Mouse (Mus musculus): Measurements from ENCODE around the gene Lig3. TPM values are rescaled to one million over a fixed set of nuclear protein-coding genes. Genes with fewer than 3 reads are reported as not detected.
"Not testable (repeated sequence)": the region's sequence is repeated elsewhere in the genome, so short reads cannot be mapped to it uniquely, and the experiment has no call there.

Lig3 gene
- polyA plus RNA-seq, 1 experiment from 2014 or later = 49.9 TPM

GRCm38 (mm10) chr11:82834359-82834758 lies 53.5 kb downstream of the Lig3 start:
- not testable (repeated sequence) for H3K27me3 ChIP-seq; H3K9ac ChIP-seq; H3K9me3 ChIP-seq (replicated peaks); H3K4me3 ChIP-seq; H3K4me2 ChIP-seq (replicated peaks); H3K36me3 ChIP-seq; ATAC-seq (ENCODE audit: low FRiP score); H3K27ac ChIP-seq
- peaks cover 32% of the 10 kb centered on the region for H3K4me1 ChIP-seq
- 84% methylated on average over 7 of the region's 7 CpGs for WGBS

- Histone ChIP-seq H3K27ac (no peak overlapping the region), H3K4me3 (no peak overlapping the region), H3K9ac (no peak overlapping the region), H3K36me3 (no peaks in the 10 kb centered on the region), H3K4me1 (peaks cover 30% of the 10 kb centered on the region), H3K4me2 (replicated peaks) (no peak overlapping the region), H3K27me3 (no peaks in the 10 kb centered on the region), H3K9me3 (replicated peaks) (no peaks in the 10 kb centered on the region)
- WGBS = 76% methylated on average over 11 of the region's 11 CpGs
- no peak for ATAC-seq (ENCODE audit: low FRiP score)
These were observed 54.9 kb downstream of the Lig3 start for GRCm38 (mm10) chr11:82835616-82836432.

DNA sequence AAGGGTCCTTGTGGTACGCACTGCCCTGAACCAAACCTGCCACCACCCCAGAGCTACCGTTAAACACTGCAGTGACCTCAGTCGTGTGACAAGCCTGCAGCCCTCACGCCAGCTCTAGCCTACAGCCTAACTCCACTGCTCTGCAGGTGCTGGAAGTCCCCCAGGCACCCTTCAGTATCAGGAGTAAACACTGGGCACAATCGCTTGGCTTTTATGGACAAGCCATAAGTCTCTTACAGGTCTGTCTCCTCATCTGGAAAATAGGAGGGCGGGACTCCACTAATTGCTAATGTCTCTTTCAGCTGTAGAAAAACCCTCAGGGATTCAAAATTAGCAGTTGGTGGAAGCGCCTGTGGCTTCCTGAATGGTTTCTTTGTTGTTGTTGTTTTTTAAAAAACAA lies 56.3 kb downstream of the Lig3 start:
- Histone ChIP-seq H3K4me3 (no peak overlapping the region), H3K9ac (no peak overlapping the region), H3K27me3 (no peaks in the 10 kb centered on the region), H3K4me1 (peaks cover 18% of the 10 kb centered on the region), H3K36me3 (no peaks in the 10 kb centered on the region), H3K9me3 (replicated peaks) (no peaks in the 10 kb centered on the region), H3K4me2 (replicated peaks) (no peak overlapping the region), H3K27ac (no peak overlapping the region)
- WGBS = 53% methylated on average over 7 of the region's 7 CpGs
- ATAC-seq (ENCODE audit: low FRiP score) = no peak

GRCm38 (mm10) chr11:82837848-82838247 lies 56.9 kb downstream of the Lig3 start:
- Histone ChIP-seq H3K27ac (no peak overlapping the region), H3K36me3 (no peaks in the 10 kb centered on the region), H3K4me3 (no peak overlapping the region), H3K9me3 (replicated peaks) (no peaks in the 10 kb centered on the region), H3K27me3 (no peaks in the 10 kb centered on the region), H3K4me1 (peaks cover 18% of the 10 kb centered on the region), H3K9ac (no peak overlapping the region), H3K4me2 (replicated peaks) (no peak overlapping the region)
- WGBS = 39% methylated on average over 7 of the region's 7 CpGs
- no peak for ATAC-seq (ENCODE audit: low FRiP score)

- Histone ChIP-seq H3K4me2 (replicated peaks) (no peak overlapping the region), H3K36me3 (no peaks in the 10 kb centered on the region), H3K27ac (no peak overlapping the region), H3K4me3 (no peak overlapping the region), H3K9ac (no peak overlapping the region), H3K4me1 (peaks cover 18% of the 10 kb centered on the region), H3K9me3 (replicated peaks) (no peaks in the 10 kb centered on the region), H3K27me3 (no peaks in the 10 kb centered on the region)
- ATAC-seq (ENCODE audit: low FRiP score) = no peak
- WGBS = 36% methylated on average over 5 of the region's 5 CpGs
These were observed 57.6 kb downstream of the Lig3 start for GRCm38 (mm10) chr11:82838511-82838910.

DNA sequence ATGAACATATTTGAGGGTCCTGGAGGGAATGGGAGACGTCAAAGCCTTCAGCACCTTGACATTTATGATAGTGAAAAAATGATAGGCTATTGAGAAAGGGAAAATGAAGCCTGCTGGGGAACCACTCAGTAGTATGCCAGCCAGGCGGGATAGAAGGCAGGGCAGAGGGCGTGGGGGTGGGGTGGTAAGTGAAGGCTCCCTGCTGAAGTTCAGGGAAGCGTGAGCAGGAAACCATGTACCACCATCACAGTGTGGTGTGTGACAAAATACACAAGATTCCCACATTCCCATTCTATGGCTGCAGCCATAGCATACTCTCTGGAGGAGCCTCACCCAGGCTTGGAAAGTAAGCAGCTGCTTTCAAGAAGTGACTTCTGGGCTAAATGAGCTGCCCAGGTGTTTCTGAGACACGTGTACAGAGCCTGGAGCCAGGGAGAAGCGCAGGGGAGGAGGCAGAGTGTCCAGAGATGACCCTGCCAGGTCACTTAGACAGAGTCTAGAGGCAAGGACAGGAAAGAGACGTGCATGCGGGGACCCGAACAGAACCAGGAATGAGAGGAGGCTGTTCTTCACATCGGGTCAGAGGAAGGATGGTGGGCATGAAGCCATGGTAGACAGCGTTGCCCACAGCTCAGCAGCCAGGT lies 64.0 kb downstream of the Lig3 start:
- H3K4me3 ChIP-seq = no peak overlapping the region
- WGBS = 63% methylated on average over 11 of the region's 11 CpGs
- peak overlapping the region; percentile 60 for H3K27ac ChIP-seq

DNA sequence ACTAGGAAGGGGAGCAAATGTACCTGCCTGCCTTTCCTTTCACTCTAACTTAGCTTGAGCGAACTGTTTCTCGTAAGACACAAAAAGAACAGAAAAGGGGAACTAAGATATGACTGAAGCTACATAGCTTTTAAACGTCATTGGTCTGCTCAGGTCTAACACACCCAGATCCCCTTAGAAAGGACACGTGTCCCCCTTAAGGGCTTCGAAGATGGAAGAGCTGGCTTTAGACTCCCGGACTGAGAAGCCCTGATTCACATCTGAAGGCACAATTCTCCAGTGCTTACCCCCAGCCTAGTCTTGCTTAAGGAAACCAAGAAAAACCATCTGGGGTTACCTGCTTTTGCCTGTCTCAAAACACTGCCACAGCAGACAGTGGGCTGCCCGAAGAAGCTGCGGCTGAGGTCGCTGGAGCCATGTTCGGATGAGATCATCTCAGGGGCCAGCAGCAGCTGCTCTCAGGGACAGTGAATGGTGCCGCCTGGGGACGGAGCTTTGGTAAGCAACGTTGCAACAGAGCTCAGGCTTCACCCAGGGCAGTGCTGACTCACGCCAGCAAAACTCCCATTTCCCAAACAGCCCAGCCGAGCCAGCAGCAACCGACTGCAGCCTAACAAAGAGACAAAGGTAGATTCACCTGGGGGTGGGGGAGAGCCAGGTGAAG lies 64.6 kb downstream of the Lig3 start:
- H3K36me3 ChIP-seq = no peaks in the 10 kb centered on the region
- H3K27me3 ChIP-seq = peaks cover 4% of the 10 kb centered on the region; the same call in 1 of the 2 replicates
- H3K9ac ChIP-seq = peak overlapping the region; percentile 35
- peak overlapping the region; percentile 60 for H3K27ac ChIP-seq
- 28% methylated on average over 16 of the region's 16 CpGs for WGBS
- H3K9me3 ChIP-seq (replicated peaks) = no peaks in the 10 kb centered on the region
- peak overlapping the region; percentile 15; the same call in 1 of the 2 replicates for H3K4me3 ChIP-seq
- peaks cover 26% of the 10 kb centered on the region for H3K4me1 ChIP-seq
- peak overlapping the region; percentile 38 for H3K4me2 ChIP-seq (replicated peaks)
- ATAC-seq (ENCODE audit: low FRiP score) = 0 out of 2 replicates have a peak, but pooled peaks have one; percentile 58

More for the DNA sequence above, 64.0 kb downstream of the Lig3 start:
- H3K4me2 ChIP-seq (replicated peaks) = peak overlapping the region; percentile 38; the same call in 1 of the 2 replicates
- H3K9ac ChIP-seq = no peak overlapping the region; the same call in 1 of the 2 replicates
- ATAC-seq (ENCODE audit: low FRiP score) = no peak
- peaks cover 19% of the 10 kb centered on the region for H3K4me1 ChIP-seq
- H3K9me3 ChIP-seq (replicated peaks) = no peaks in the 10 kb centered on the region
- peaks cover 4% of the 10 kb centered on the region; the same call in 1 of the 2 replicates for H3K27me3 ChIP-seq
- H3K36me3 ChIP-seq = no peaks in the 10 kb centered on the region

DNA sequence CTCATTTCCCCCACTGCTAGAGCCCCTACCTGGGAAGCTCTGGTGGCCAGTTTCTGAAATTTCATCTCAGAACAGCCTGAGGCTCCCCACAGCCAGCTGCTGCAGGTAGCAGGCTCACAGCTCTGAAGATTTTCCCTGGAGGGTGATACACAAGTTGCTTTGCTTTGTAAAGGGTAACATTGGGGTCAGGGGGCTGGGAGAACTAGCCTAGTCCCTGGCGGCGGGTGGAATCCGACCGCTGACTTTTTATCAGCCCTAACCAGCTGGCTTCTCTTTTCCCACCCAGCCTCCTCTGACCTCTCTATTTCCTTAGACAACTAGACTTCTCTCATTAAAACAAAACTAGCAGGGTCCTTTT lies 65.2 kb downstream of the Lig3 start:
- no peaks in the 10 kb centered on the region for H3K36me3 ChIP-seq
- peak overlapping the region; percentile 38 for H3K4me2 ChIP-seq (replicated peaks)
- H3K4me1 ChIP-seq = peaks cover 30% of the 10 kb centered on the region
- 23% methylated on average over 4 of the region's 4 CpGs for WGBS
- H3K27ac ChIP-seq = peak overlapping the region; percentile 60; the same call in 1 of the 2 replicates
- H3K9me3 ChIP-seq (replicated peaks) = no peaks in the 10 kb centered on the region
- peak overlapping the region; percentile 35; the same call in 1 of the 2 replicates for H3K9ac ChIP-seq
- no peak for ATAC-seq (ENCODE audit: low FRiP score)
- no peak overlapping the region for H3K4me3 ChIP-seq
- H3K27me3 ChIP-seq = peaks cover 4% of the 10 kb centered on the region; the same call in 1 of the 2 replicates

DNA sequence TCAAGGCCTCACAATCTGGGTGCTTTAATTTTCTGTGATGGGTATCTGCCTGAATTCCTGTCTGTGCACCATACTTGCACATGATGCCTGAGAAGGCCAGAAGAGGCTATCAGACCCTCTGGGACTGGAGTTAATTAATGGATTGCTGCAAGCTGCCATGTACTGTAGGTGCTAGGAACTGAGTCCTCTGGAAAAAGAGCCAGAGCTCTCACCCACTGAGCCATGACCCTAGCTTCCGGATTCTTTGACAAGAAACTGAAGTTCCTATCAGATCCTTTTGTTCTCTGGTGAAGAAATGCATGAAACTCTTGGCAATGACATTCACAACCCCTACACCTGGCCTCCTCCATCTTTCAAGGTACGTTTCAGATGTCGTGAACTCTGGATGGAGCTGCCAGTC lies 66.0 kb downstream of the Lig3 start:
- no peak for ATAC-seq (ENCODE audit: low FRiP score)
- Histone ChIP-seq H3K27me3 (peaks cover 4% of the 10 kb centered on the region; the same call in 1 of the 2 replicates), H3K4me1 (peaks cover 35% of the 10 kb centered on the region), H3K9ac (no peak overlapping the region), H3K4me2 (replicated peaks) (no peak overlapping the region), H3K27ac (no peak overlapping the region; the same call in 1 of the 2 replicates), H3K9me3 (replicated peaks) (no peaks in the 10 kb centered on the region), H3K36me3 (no peaks in the 10 kb centered on the region), H3K4me3 (no peak overlapping the region)
- 73% methylated on average over 3 of the region's 3 CpGs for WGBS

GRCm38 (mm10) chr11:82847571-82848000 lies 66.7 kb downstream of the Lig3 start:
- ATAC-seq (ENCODE audit: low FRiP score) = no peak
- Histone ChIP-seq H3K4me3 (no peak overlapping the region), H3K4me2 (replicated peaks) (no peak overlapping the region), H3K36me3 (no peaks in the 10 kb centered on the region), H3K4me1 (peaks cover 35% of the 10 kb centered on the region), H3K27me3 (peaks cover 4% of the 10 kb centered on the region; the same call in 1 of the 2 replicates), H3K9ac (no peak overlapping the region), H3K27ac (no peak overlapping the region), H3K9me3 (replicated peaks) (no peaks in the 10 kb centered on the region)
- 25% methylated on average over 6 of the region's 6 CpGs for WGBS

DNA sequence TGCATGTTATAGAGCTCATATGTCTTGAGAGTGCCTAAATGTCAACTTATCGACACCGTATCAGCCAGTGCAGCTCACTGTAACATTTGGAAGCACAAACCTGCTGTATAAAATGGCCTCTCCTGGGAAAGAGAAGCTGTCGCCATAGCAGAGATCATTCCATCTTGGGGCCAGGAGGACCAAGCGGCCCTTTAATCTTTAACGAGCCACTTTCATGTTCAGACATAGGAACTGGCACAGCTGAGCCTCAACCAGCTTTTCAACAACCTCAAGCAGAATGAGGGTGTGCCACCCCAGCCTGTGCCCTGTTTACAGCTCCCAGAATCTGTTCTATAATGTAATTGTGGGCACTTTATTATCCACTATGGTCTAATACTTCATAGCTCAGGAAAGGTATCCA lies 69.4 kb downstream of the Lig3 start:
- Histone ChIP-seq H3K4me1 (peaks cover 30% of the 10 kb centered on the region), H3K36me3 (no peaks in the 10 kb centered on the region), H3K4me3 (no peak overlapping the region), H3K9me3 (replicated peaks) (no peaks in the 10 kb centered on the region), H3K4me2 (replicated peaks) (no peak overlapping the region), H3K9ac (no peak overlapping the region), H3K27me3 (no peaks in the 10 kb centered on the region), H3K27ac (0 out of 2 replicates have a peak overlapping the region, but pooled peaks have one; percentile 24)
- 61% methylated on average over 5 of the region's 5 CpGs for WGBS
- ATAC-seq (ENCODE audit: low FRiP score) = no peak

DNA sequence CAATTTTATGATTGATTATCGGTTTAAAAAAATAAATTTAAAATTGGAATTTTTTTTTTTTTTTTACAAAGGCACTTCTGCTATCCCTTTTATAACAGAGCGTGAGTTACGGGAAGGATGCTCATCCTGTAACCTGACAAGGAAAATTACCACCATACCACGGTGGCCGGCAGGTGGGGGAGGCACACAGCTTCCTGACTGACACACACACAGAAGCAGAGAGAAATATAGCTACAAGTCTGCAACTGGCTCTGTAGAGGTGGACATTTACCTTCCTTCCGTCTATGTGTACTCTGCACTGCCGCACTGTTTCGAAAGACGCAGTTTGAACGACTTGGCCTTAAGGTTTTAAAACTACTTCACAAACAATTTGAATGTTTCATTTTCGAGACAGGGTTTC lies 71.2 kb downstream of the Lig3 start:
- WGBS = 88% methylated on average over 11 of the region's 11 CpGs
- no peaks in the 10 kb centered on the region for H3K36me3 ChIP-seq
- no peak overlapping the region for H3K27ac ChIP-seq
- H3K4me1 ChIP-seq = peaks cover 22% of the 10 kb centered on the region
- no peaks in the 10 kb centered on the region for H3K9me3 ChIP-seq (replicated peaks)
- H3K4me3 ChIP-seq = no peak overlapping the region
- H3K4me2 ChIP-seq (replicated peaks) = no peak overlapping the region
- H3K27me3 ChIP-seq = no peaks in the 10 kb centered on the region
- no peak for ATAC-seq (ENCODE audit: low FRiP score)
- H3K9ac ChIP-seq = no peak overlapping the region
